Mouse (Mus musculus) lung, embryonic 14.5 days (tissue): ENCODE measurements around the gene Bri3. TPM values are rescaled to one million over a fixed set of nuclear protein-coding genes. Genes with fewer than 3 reads are reported as not detected.
A peak's percentile ranks its signal among the peaks of the same experiment; 100 is the strongest.

Experiments used
- ATAC-seq: fragments of 200-750 bp; cut with Nextera tagmentation; 2 replicates; pipeline ENCODE4 v1.8.0; 2017; ENCODE audit warnings: mild to moderate bottlenecking, moderate TSS enrichment, moderate library complexity; ENCODE audit not compliant: insufficient read depth
- DNase-seq: peaks from one replicate; pipeline ENCODE4 v3.0.0-alpha.2; 2015
- H3K27ac ChIP-seq: fragments of 300-500 bp; sonication (generic); 2 replicates; pipeline ENCODE4 v1.5.1; 2014; ENCODE audit warnings: low read depth, mild to moderate bottlenecking, moderate library complexity
- H3K27me3 ChIP-seq: fragments of 300-500 bp; sonication (generic); 2 replicates; pipeline ENCODE4 v1.6.1; 2014; ENCODE audit warnings: low read length, control low read depth; ENCODE audit not compliant: insufficient read depth
- H3K36me3 ChIP-seq: fragments of 300-500 bp; sonication (generic); 2 replicates; pipeline ENCODE4 v1.6.1; 2014; ENCODE audit warnings: control low read depth; ENCODE audit not compliant: insufficient read depth
- H3K4me1 ChIP-seq: fragments of 300-500 bp; sonication (generic); 2 replicates; pipeline ENCODE4 v1.6.1; 2014; ENCODE audit warnings: antibody characterized with exemption, control low read depth; ENCODE audit not compliant: insufficient read depth
- H3K4me2 ChIP-seq: fragments of 300-500 bp; sonication (generic); 2 replicates; pipeline ENCODE4 v1.6.1; 2014; ENCODE audit warnings: mild to moderate bottlenecking
- H3K4me3 ChIP-seq: fragments of 300-500 bp; sonication (generic); 2 replicates; pipeline ENCODE4 v1.5.1; 2014; ENCODE audit warnings: low read depth, low read length
- H3K9ac ChIP-seq: fragments of 300-500 bp; sonication (generic); 2 replicates; pipeline ENCODE4 v1.6.1; 2014
- H3K9me3 ChIP-seq: fragments of 300-500 bp; sonication (generic); 2 replicates; pipeline ENCODE4 v1.6.1; 2016; ENCODE audit warnings: low read depth, low read length, control low read depth
- CTCF ChIP-seq: IDR thresholded peaks from 2 replicates; pipeline ENCODE4 v1.5.1; 2016; ENCODE audit warnings: antibody characterized with exemption, low read depth
- WGBS: fragments of 180-500 bp; shearing (Covaris S2); extraction: QIAGEN DNeasy Blood & Tissue Kit; methylation state at CpG from one replicate; pipeline ENCODE4 v1.1.7; 2014; 5-methylcytosine and 5-hydroxymethylcytosine counted together
- polyA plus RNA-seq: library from polyadenylated mRNA; unstranded; fragments of >200 nt; fragmentation: Nextera tagmentation; extraction: Ambion mirVana; gene quantifications from 2 replicates; pipeline ENCODE4 v1.2.1, GENCODE M21; 2014

Bri3 gene
- polyA plus RNA-seq = 128 and 145 TPM in 2 replicates

DNA sequence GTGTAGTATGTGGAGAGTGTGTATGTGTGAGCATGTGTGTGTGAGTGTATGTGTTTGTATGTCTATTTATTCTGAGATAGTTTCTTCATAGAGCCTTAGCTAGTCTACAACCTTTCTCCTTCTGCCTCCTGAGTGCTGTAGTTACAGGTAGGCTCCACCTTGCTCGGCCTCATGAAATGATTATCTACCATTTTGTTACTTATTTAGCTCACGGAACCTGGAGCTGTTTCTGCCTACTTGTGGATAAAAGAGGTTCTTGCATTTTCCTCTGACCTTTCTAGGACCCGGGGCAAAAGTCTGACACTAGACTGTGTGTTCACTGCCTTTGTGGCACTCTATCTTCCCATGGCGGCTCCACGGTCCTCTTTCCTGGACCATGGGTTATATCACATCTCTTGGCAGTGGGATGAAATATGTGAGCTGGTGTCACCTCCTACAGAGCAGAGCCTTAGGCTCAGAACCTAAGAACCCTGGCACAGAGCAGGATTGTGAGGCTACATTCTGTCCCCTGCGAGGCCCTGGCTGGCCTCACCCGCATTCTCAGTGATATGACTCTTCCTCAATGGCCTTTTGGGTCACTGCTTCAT is at the start of gene Bri3:
TSS of gene Bri3 (plus strand) at position 537 of the 587 bp plus-strand sequence.
- no peaks in the 10 kb centered on the region for H3K27me3 ChIP-seq
- H3K9me3 ChIP-seq = no peaks in the 10 kb centered on the region
- DNase-seq = no peak
- H3K4me1 ChIP-seq = peaks cover 6% of the 10 kb centered on the region
- H3K4me2 ChIP-seq = no peak within 1 kb of the TSS
- TF ChIP-seq CTCF = no peak
- no peak within 1 kb of the TSS for H3K27ac ChIP-seq
- ATAC-seq = no peak
- H3K36me3 ChIP-seq = no peaks in the 10 kb centered on the region
- H3K9ac ChIP-seq = no peak within 1 kb of the TSS
- H3K4me3 ChIP-seq = no peak within 1 kb of the TSS
- WGBS = 88% methylated on average over 7 of the region's 7 CpGs

DNA sequence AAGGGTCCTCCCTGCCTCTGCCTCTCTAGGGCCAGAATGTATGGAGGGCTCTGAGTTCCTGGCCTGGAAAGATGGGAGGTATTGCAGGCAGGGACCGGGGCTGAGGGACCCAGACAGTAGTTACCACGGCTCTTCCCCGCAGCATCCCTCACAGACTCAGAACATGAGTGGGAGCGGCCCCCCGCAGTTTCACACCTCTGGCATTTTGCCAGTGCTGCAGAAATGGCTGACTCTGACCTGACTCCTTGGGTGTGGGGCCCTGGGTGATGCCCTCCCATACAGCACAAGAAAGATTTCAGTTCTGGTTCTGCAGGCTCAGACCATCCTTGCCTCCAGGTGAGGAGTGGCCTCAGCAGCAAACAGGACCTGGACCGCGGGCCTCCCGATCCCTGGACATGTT is 48.7 kb upstream of the Bri3 start:
- TF ChIP-seq CTCF = no peak
- 75% methylated on average over 8 of the region's 8 CpGs for WGBS
- H3K4me2 ChIP-seq = no peak overlapping the region
- H3K9ac ChIP-seq = no peak overlapping the region
- no peaks in the 10 kb centered on the region for H3K4me1 ChIP-seq
- no peak overlapping the region for H3K4me3 ChIP-seq
- no peak overlapping the region for H3K27ac ChIP-seq
- H3K27me3 ChIP-seq = no peaks in the 10 kb centered on the region
- H3K9me3 ChIP-seq = no peaks in the 10 kb centered on the region
- DNase-seq (no peak), ATAC-seq (no peak)
- peaks cover 4% of the 10 kb centered on the region; the same call in 1 of the 2 replicates for H3K36me3 ChIP-seq

DNA sequence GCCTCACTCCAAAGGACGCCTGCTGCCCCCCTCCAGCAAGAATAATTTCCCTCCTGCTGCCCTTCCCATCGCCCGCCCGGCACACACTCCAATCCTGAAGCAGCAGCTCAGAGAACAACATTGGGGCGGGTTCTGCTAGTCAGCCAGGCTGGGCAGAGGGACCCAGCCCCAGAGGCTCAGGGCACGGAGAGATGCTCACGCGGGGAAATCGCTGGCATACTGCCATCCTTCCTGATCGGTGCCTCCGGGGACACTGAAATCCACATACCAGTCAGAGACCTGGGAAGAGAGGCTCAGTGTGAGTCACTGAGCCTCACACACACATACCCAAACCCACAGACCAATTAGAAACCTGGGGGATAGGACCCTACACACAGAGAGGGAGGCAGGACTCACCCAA is 43.6 kb upstream of the Bri3 start:
- Histone ChIP-seq H3K4me3 (no peak overlapping the region), H3K27me3 (no peaks in the 10 kb centered on the region), H3K9ac (no peak overlapping the region), H3K4me2 (no peak overlapping the region), H3K36me3 (peaks cover 31% of the 10 kb centered on the region), H3K4me1 (no peaks in the 10 kb centered on the region), H3K27ac (no peak overlapping the region), H3K9me3 (no peaks in the 10 kb centered on the region)
- TF ChIP-seq CTCF = no peak
- 71% methylated on average over 11 of the region's 11 CpGs for WGBS
- DNase-seq = no peak
- ATAC-seq = no peak

DNA sequence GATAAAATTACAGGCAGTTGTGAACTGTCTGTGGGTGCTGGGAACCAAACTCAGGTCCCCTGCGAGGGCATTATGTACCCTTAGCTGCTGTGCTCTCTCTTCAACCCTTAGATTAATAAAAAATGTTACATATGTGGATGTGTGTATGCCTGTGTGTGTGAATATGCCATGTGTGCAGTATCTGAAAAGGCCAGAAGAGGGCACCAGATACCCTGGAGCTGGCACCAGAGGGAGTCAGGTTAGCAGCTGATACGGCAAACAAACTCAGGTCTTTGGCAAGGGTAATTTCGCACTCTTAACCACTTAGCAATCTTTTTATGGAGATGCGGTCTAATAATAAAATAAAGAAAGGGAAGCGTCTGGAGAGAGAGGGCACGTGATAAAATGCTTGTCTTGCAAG is 41.8 kb upstream of the Bri3 start:
- WGBS = 93% methylated on average over 6 of the region's 6 CpGs

DNA sequence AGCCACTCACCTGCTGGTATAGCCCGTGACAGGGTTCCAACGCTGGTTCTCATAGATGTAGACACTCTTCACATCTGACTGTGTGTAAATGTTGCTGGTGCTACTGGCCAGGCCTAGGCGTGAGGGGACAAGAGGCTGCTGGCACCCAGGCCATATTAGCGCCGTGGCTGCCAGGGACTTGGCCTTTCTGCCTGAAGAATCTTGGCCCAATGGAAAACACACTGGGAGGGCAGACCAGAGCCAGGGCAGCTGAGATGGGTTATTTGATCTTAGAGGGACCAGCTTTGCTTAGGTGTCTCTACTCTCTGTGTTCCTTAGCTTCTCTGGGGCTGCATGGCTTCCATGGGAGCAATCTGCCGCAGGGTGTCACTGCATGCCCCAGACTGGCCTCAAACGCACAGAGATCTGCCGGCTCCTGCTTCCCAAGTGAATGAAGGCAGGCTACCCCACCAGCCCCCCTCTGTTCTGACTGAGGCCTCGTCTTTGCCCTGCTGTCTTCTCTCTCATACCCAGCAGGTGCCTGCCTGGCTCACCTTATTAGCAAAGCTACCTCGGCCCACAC is 40.8 kb upstream of the Bri3 start:
- DNase-seq = no peak
- no peaks in the 10 kb centered on the region for H3K9me3 ChIP-seq
- WGBS = 88% methylated on average over 10 of the region's 10 CpGs
- H3K4me3 ChIP-seq = no peak overlapping the region
- ATAC-seq = no peak
- no peak overlapping the region for H3K4me2 ChIP-seq
- H3K27ac ChIP-seq = no peak overlapping the region
- peaks cover 40% of the 10 kb centered on the region for H3K36me3 ChIP-seq
- H3K27me3 ChIP-seq = no peaks in the 10 kb centered on the region
- H3K9ac ChIP-seq = no peak overlapping the region
- H3K4me1 ChIP-seq = no peaks in the 10 kb centered on the region
- no peak for TF ChIP-seq CTCF

More for the DNA sequence above, 41.8 kb upstream of the Bri3 start:
- Histone ChIP-seq H3K27ac (no peak overlapping the region), H3K4me2 (no peak overlapping the region), H3K36me3 (peaks cover 35% of the 10 kb centered on the region), H3K4me1 (no peaks in the 10 kb centered on the region), H3K27me3 (no peaks in the 10 kb centered on the region), H3K4me3 (no peak overlapping the region), H3K9ac (no peak overlapping the region), H3K9me3 (no peaks in the 10 kb centered on the region)
- ATAC-seq (no peak), DNase-seq (no peak)
- TF ChIP-seq CTCF = peak; percentile 36; the same call in 1 of the 2 replicates

DNA sequence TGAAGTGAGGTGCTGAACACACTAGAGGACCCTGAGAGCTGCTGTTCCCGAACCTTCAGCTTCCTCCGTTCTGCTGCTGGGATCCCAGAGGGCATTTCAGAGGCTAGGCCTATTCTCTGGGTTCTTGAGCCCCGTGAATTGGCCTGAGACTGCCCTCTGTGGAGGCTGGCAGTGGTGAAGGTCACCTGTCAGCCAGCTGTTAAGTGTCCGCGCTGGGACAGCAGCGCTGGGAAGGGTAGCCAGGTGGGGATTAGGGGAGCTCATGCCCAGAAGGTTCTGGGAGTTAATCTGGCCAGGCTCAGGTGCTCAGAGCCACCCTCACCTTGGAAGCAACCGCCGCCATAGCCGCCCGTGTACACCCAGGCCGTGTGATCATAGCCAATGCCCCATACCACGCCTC is 39.9 kb upstream of the Bri3 start:
- WGBS = 84% methylated on average over 12 of the region's 12 CpGs
- no peaks in the 10 kb centered on the region for H3K4me1 ChIP-seq
- no peak overlapping the region for H3K27ac ChIP-seq
- ATAC-seq = no peak
- H3K36me3 ChIP-seq = peaks cover 43% of the 10 kb centered on the region
- H3K27me3 ChIP-seq = no peaks in the 10 kb centered on the region
- no peaks in the 10 kb centered on the region for H3K9me3 ChIP-seq
- DNase-seq = no peak
- TF ChIP-seq CTCF = no peak
- no peak overlapping the region for H3K4me2 ChIP-seq
- H3K9ac ChIP-seq = no peak overlapping the region
- no peak overlapping the region for H3K4me3 ChIP-seq

DNA sequence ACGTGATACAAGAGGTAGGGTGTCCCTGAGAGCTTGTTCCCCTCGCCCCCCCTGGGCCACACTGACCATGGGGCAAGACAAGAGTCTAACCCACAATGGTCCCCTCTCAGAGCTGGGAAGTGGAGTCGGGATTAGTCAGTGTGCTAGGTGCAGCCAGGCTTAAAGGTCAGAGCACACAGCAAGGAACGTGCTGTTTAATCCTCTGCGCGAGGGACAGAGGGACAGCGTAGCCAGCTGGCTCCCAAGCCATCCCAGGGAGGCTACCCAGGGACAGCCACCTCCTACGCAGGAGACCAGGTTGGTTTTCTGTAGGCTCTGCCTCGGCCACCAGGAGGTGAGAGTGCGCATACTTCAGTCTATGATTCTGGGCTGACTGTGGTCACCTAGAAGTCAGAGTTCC is 39.3 kb upstream of the Bri3 start:
- Histone ChIP-seq H3K4me1 (no peaks in the 10 kb centered on the region), H3K9me3 (no peaks in the 10 kb centered on the region), H3K4me2 (no peak overlapping the region), H3K36me3 (peaks cover 44% of the 10 kb centered on the region), H3K27ac (no peak overlapping the region), H3K27me3 (no peaks in the 10 kb centered on the region), H3K4me3 (no peak overlapping the region), H3K9ac (no peak overlapping the region)
- DNase-seq = no peak
- no peak for ATAC-seq
- no peak for TF ChIP-seq CTCF
- WGBS = 78% methylated on average over 10 of the region's 10 CpGs
